Mouse (Mus musculus): ENCODE data around the gene Zfp771. TPM values are rescaled to one million over a fixed set of nuclear protein-coding genes. Genes with fewer than 3 reads are reported as not detected.

Zfp771 gene
- polyA plus RNA-seq (2012), result 82.3 and 89.5 TPM in 2 replicates

GRCm38 (mm10) chr7:127243870-127244657, at the start of gene Zfp771:
Gene Zfp771 (plus strand): TSS chr7:127244274.

GRCm38 (mm10) chr7:127195544-127196295, 48.4 kb upstream of the Zfp771 start, which contains the start of gene Cd2bp2:
Gene Cd2bp2 (minus strand): TSS chr7:127196050.

GRCm38 (mm10) chr7:127208295-127208552, 35.9 kb upstream of the Zfp771 start, which contains the start of gene Tbc1d10b:
Gene Tbc1d10b (minus strand): TSS chr7:127208468.

GRCm38 (mm10) chr7:127208553-127209438, 35.3 kb upstream of the Zfp771 start, which contains the start of gene Mylpf:
Gene Mylpf (plus strand): TSS chr7:127208890.

GRCm38 (mm10) chr7:127232622-127233367, 11.3 kb upstream of the Zfp771 start, which contains the start of the genes Zfp553 and Sept1:
Gene Zfp553 (plus strand): TSS chr7:127233061.
Gene Sept1 (minus strand): TSS chr7:127233130.

GRCm38 (mm10) chr7:127260309-127261111, 16.4 kb downstream of the Zfp771 start, which contains the start of gene Dctpp1:
Gene Dctpp1 (minus strand): TSS chr7:127260709.

GRCm38 (mm10) chr7:127273925-127274789, 30.1 kb downstream of the Zfp771 start, which contains the start of gene Sephs2:
Gene Sephs2 (minus strand): TSS chr7:127274055.

GRCm38 (mm10) chr7:127296098-127296497, 52.0 kb downstream of the Zfp771 start, which contains the start of gene Itgal:
Gene Itgal (plus strand): TSS chr7:127296260.

Other genes starting within 250 kb of the Zfp771 start
- 25.1 and 28.0 TPM in 2 replicates for gene Mvp, start 229.7 kb upstream of the Zfp771 start, polyA plus RNA-seq (2012)
- gene Pagr1b, start 227.8 kb upstream of the Zfp771 start, polyA plus RNA-seq (2012), result 9.4 TPM in 1 of 2 replicates, not detected in the other
- 67.0 and 68.3 TPM in 2 replicates for gene Pagr1a, start 226.9 kb upstream of the Zfp771 start, polyA plus RNA-seq (2012)
- 146 and 149 TPM in 2 replicates for gene Gm42742, start 223.2 kb upstream of the Zfp771 start, polyA plus RNA-seq (2012)
- 0.61 and 0.66 TPM in 2 replicates for gene Prrt2, start 223.1 kb upstream of the Zfp771 start, polyA plus RNA-seq (2012)
- 845 and 941 TPM in 2 replicates for gene Maz, start 217.2 kb upstream of the Zfp771 start, polyA plus RNA-seq (2012)
- gene Kif22, start 201.8 kb upstream of the Zfp771 start, polyA plus RNA-seq (2012), result 29.9 and 30.8 TPM in 2 replicates
- gene Zg16, start 156.9 kb upstream of the Zfp771 start, polyA plus RNA-seq (2012), result 0.86 and 0.89 TPM in 2 replicates
- gene AI467606, start 152.9 kb upstream of the Zfp771 start, polyA plus RNA-seq (2012), result 106 and 120 TPM in 2 replicates
- 1.9 and 3.5 TPM in 2 replicates for gene Qprt, start 122.0 kb upstream of the Zfp771 start, polyA plus RNA-seq (2012)
- 137 and 157 TPM in 2 replicates for gene Spn, start 106.5 kb upstream of the Zfp771 start, polyA plus RNA-seq (2012)
- gene Cd2bp2, start 48.2 kb upstream of the Zfp771 start, polyA plus RNA-seq (2012), result 56.3 and 72.8 TPM in 2 replicates
- 65.6 and 68.1 TPM in 2 replicates for gene Tbc1d10b, start 35.8 kb upstream of the Zfp771 start, polyA plus RNA-seq (2012)
- gene Mylpf, start 35.4 kb upstream of the Zfp771 start, polyA plus RNA-seq (2012), result 1.6 and 3.1 TPM in 2 replicates
- 21.1 and 24.7 TPM in 2 replicates for gene Zfp553, start 11.2 kb upstream of the Zfp771 start, polyA plus RNA-seq (2012)
- 148 and 225 TPM in 2 replicates for gene Sept1, start 11.1 kb upstream of the Zfp771 start, polyA plus RNA-seq (2012)
- 154 and 169 TPM in 2 replicates for gene Dctpp1, start 16.4 kb downstream of the Zfp771 start, polyA plus RNA-seq (2012)
- gene Sephs2, start 29.8 kb downstream of the Zfp771 start, polyA plus RNA-seq (2012), result 27.0 and 35.1 TPM in 2 replicates
- 25.1 and 29.6 TPM in 2 replicates for gene Itgal, start 52.0 kb downstream of the Zfp771 start, polyA plus RNA-seq (2012)
- gene Zfp768, start 101.3 kb downstream of the Zfp771 start, polyA plus RNA-seq (2012), result 29.2 and 33.9 TPM in 2 replicates
- gene Zfp747, start 131.8 kb downstream of the Zfp771 start, polyA plus RNA-seq (2012), result 5.6 and 7.2 TPM in 2 replicates
- gene 9130019O22Rik, start 142.9 kb downstream of the Zfp771 start, polyA plus RNA-seq (2012), result 0.43 and 0.74 TPM in 2 replicates
- gene E430018J23Rik, start 149.4 kb downstream of the Zfp771 start, polyA plus RNA-seq (2012), result 8.6 and 11.3 TPM in 2 replicates
- 1.5 and 1.8 TPM in 2 replicates for gene Zfp764, start 162.5 kb downstream of the Zfp771 start, polyA plus RNA-seq (2012)
- 11.3 and 11.9 TPM in 2 replicates for gene Zfp688, start 177.8 kb downstream of the Zfp771 start, polyA plus RNA-seq (2012)
- gene Zfp689, start 204.9 kb downstream of the Zfp771 start, polyA plus RNA-seq (2012), result 11.6 and 13.2 TPM in 2 replicates
- 92.8 and 98.3 TPM in 2 replicates for gene Prr14, start 215.3 kb downstream of the Zfp771 start, polyA plus RNA-seq (2012)
- gene Fbrs, start 234.9 kb downstream of the Zfp771 start, polyA plus RNA-seq (2012), result 625 and 719 TPM in 2 replicates